Mouse (Mus musculus) adrenal gland, adult 8-10 months (tissue): ENCODE measurements around the gene Tmed5. TPM values are rescaled to one million over a fixed set of nuclear protein-coding genes. Genes with fewer than 3 reads are reported as not detected.

ENCODE experiments used
- total RNA-seq, 4 experiments: library from RNA; stranded (reverse); gene quantifications; 2 replicates each; pipeline ENCODE4 v1.2.4; 2022

Tmed5 gene
- total RNA-seq, 4 experiments from 2014 or later = 26.8 to 62.4 (median 44.9) TPM

Other genes with a start within 250 kb of the Tmed5 start
- 10 to 100 TPM; 50.4 to 91.3 (median 70.7) TPM for gene Rpl5, start 232.1 kb downstream of the Tmed5 start, total RNA-seq
- 1 to 10 TPM; 4.2 to 6.4 (median 5.3) TPM for gene Fam69a, start 145.5 kb downstream of the Tmed5 start, total RNA-seq
- gene Mtf2, start 66.9 kb downstream of the Tmed5 start, total RNA-seq = 10 to 100 TPM; 23.7 to 40.4 (median 27.0) TPM
- under 1 TPM; 0.15 to 0.66 (median 0.45) TPM for gene Ccdc18, start 255 bp upstream of the Tmed5 start, total RNA-seq
- 10 to 100 TPM; 30.6 to 33.8 (median 32.7) TPM for gene Dr1, start 136.3 kb upstream of the Tmed5 start, total RNA-seq
- 10 to 100 TPM; 13.5 to 18.2 (median 15.5) TPM for gene Pigg, start 180.0 kb upstream of the Tmed5 start, total RNA-seq
- gene Gm42517, start 235.3 kb upstream of the Tmed5 start, total RNA-seq = 1 to 10 TPM; 2.5 to 4.6 (median 3.9) TPM